Mouse (Mus musculus): Measurements from ENCODE around the gene Kiss1r.

Gene Kiss1r

GRCm38 (mm10) chr10:79969124-79969568 lies 52.4 kb downstream of the Kiss1r start:
- in situ Hi-C loops (cut with MboI, MseI) = no loop called here

- in situ Hi-C loops (cut with MboI, MseI) = no loop called here
Measured at GRCm38 (mm10) chr10:79970415-79971182, 53.8 kb downstream of the Kiss1r start, which contains the start of gene Grin3b. Grin3b (plus strand) TSS chr10:79970715.

DNA sequence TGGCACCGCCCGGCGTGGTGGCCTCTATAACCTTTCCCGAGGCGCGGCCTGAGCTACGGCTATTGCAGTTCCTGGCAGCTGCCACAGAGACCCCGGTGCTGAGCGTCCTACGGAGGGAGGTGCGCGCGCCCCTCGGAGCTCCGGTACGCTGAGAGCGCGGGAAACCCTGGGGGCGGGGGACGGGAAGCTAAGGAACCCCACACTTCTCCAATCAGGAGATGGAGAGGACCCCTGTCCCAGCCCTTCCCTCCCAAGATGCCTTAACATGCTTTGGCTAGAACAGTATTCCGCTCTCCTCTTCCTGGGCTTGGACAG lies 54.4 kb downstream of the Kiss1r start:
- in situ Hi-C loops (cut with MboI, MseI) = no loop called here

Measured in regulatory T cell (primary cell).